Mouse (Mus musculus): Measurements from ENCODE around the gene Srrm2.

DNA sequence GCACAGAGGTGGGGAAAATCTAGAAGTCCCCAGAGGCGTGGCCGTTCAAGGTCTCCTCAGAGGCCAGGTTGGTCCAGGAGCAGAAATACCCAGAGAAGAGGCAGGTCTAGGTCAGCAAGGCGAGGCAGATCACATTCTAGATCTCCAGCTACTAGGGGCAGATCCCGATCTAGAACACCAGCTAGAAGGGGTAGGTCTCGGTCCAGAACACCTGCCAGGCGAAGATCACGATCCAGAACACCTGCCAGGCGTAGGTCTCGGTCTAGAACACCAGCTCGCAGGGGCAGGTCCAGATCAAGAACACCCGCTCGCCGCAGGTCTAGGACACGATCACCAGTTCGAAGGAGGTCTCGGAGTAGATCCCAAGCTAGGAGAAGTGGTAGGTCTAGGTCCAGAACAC lies 25.3 kb downstream of the Srrm2 start:
- TF ChIP-seq CTCF (IDR thresholded peaks at IDR 0.05; ENCODE audit: low read depth) (no peak), EP300 (IDR thresholded peaks at IDR 0.05; ENCODE audit: low read depth) (no peak)

Data from heart, postnatal 0 days (tissue).